8 mouse cellular contexts compared by ENCODE assay signal in genomic region chr5:103854041-103854806, GRCm38 (mm10). TPM values are rescaled to one million over a fixed set of nuclear protein-coding genes. Genes with fewer than 3 reads are reported as not detected.
DNase-seq lines count a peak whose midpoint lies in the region; ATAC-seq and TF ChIP-seq lines count a peak whose summit lies in the region.

No protein-coding gene starts in this region.

- H3K9ac ChIP-seq in intestine, embryonic 15.5 days = no peak overlapping the region
- H3K9ac ChIP-seq in intestine, embryonic 16.5 days (ENCODE audit: low read depth, low read length) = no peak overlapping the region
- H3K9ac ChIP-seq in hindbrain, embryonic 15.5 days = no peak overlapping the region
- 0 out of 2 replicates have a peak overlapping the region, but pooled peaks have one; percentile 18 for H3K9ac ChIP-seq in neural tube, embryonic 13.5 days

- H3K4me1 ChIP-seq in intestine, embryonic 15.5 days (replicated peaks) = no peaks in the 10 kb centered on the region
- H3K4me1 ChIP-seq in intestine, embryonic 16.5 days (ENCODE audit: control insufficient read depth, insufficient read depth, low read length) = no peaks in the 10 kb centered on the region
- H3K4me1 ChIP-seq in cerebellum, adult 2 months (ENCODE audit: control insufficient read depth, insufficient read depth, low read length) = 0 out of 2 replicates have a peak, but pooled peaks cover 5% of the 10 kb centered on the region
- peaks cover 25% of the 10 kb centered on the region for H3K4me1 ChIP-seq in hindbrain, embryonic 15.5 days (replicated peaks)
- H3K4me1 ChIP-seq in neural tube, embryonic 13.5 days (replicated peaks) = peaks cover 27% of the 10 kb centered on the region

- TF ChIP-seq POLR2A in cerebellum, adult 2 months (IDR thresholded peaks at IDR 0.05; ENCODE audit: borderline replicate concordance, insufficient read depth, low read length) = no peak

- H3K27ac ChIP-seq in intestine, embryonic 15.5 days = no peak overlapping the region
- H3K27ac ChIP-seq in intestine, embryonic 16.5 days (ENCODE audit: low read length) = no peak overlapping the region
- H3K27ac ChIP-seq in cerebellum, adult 2 months (ENCODE audit: insufficient read depth, low read length) = no peak overlapping the region
- H3K27ac ChIP-seq in hindbrain, embryonic 15.5 days (replicated peaks) = peak overlapping the region; percentile 75
- H3K27ac ChIP-seq in neural tube, embryonic 13.5 days (replicated peaks) = peak overlapping the region; percentile 86

- DNase-seq in cerebellum, adult 2 months = peak in 1 of 2 experiments; percentile 49
- no peak for DNase-seq in ovary, postnatal 10 days (ENCODE audit: low spot score)
- no peak for DNase-seq in adrenal gland, adult (ENCODE audit: inconsistent age in 2 of 2, low spot score in 1 of 2)

- no peaks in the 10 kb centered on the region for H3K9me3 ChIP-seq in intestine, embryonic 15.5 days
- no peaks in the 10 kb centered on the region for H3K9me3 ChIP-seq in intestine, embryonic 16.5 days (ENCODE audit: control insufficient read depth, low read length)
- no peaks in the 10 kb centered on the region for H3K9me3 ChIP-seq in hindbrain, embryonic 15.5 days
- no peaks in the 10 kb centered on the region for H3K9me3 ChIP-seq in neural tube, embryonic 13.5 days

- WGBS in intestine, embryonic 15.5 days = 71% methylated on average over 17 of the region's 17 CpGs
- 71% methylated on average over 17 of the region's 17 CpGs for WGBS in intestine, embryonic 16.5 days
- WGBS in cerebellum, adult 2 months = 38% methylated on average over 17 of the region's 17 CpGs
- 38% methylated on average over 17 of the region's 17 CpGs for WGBS in hindbrain, embryonic 15.5 days
- WGBS in neural tube, embryonic 13.5 days = 50% methylated on average over 17 of the region's 17 CpGs

- 0 out of 2 replicates have a peak, but pooled peaks have one; percentile 18 for ATAC-seq in intestine, embryonic 15.5 days
- ATAC-seq in intestine, embryonic 16.5 days = no peak
- peak; percentile 73 for ATAC-seq in hindbrain, embryonic 15.5 days (ENCODE audit: low FRiP score, low read depth)
- ATAC-seq in neural tube, embryonic 13.5 days (ENCODE audit: low read depth) = peak; percentile 76
- ATAC-seq in megakaryocyte-erythroid progenitor cell, adult 5-6 weeks (replicated peaks; ENCODE audit: low FRiP score, low TSS enrichment, poor library complexity, severe bottlenecking) = no peak

- H3K4me3 ChIP-seq in intestine, embryonic 15.5 days (replicated peaks) = no peak overlapping the region
- H3K4me3 ChIP-seq in intestine, embryonic 16.5 days (ENCODE audit: low read length) = no peak overlapping the region
- no peak overlapping the region for H3K4me3 ChIP-seq in cerebellum, adult 2 months (replicated peaks; ENCODE audit: insufficient read depth, low read depth, low read length)
- no peak overlapping the region for H3K4me3 ChIP-seq in hindbrain, embryonic 15.5 days
- H3K4me3 ChIP-seq in neural tube, embryonic 13.5 days = no peak overlapping the region

- TF ChIP-seq CTCF in cerebellum, adult 2 months (IDR thresholded peaks at IDR 0.05; ENCODE audit: borderline replicate concordance, insufficient read depth, low read depth, low read length) = 0 out of 2 replicates have a peak, but pooled peaks have one; percentile 2

- no peaks in the 10 kb centered on the region for H3K27me3 ChIP-seq in intestine, embryonic 15.5 days (replicated peaks)
- no peaks in the 10 kb centered on the region for H3K27me3 ChIP-seq in intestine, embryonic 16.5 days (replicated peaks; ENCODE audit: control insufficient read depth, insufficient read depth, low read length)
- H3K27me3 ChIP-seq in cerebellum, adult 2 months (ENCODE audit: control insufficient read depth, insufficient read depth, low read length) = no peaks in the 10 kb centered on the region
- H3K27me3 ChIP-seq in hindbrain, embryonic 15.5 days = no peaks in the 10 kb centered on the region
- no peaks in the 10 kb centered on the region for H3K27me3 ChIP-seq in neural tube, embryonic 13.5 days

- no peak overlapping the region for H3K4me2 ChIP-seq in intestine, embryonic 15.5 days (replicated peaks)
- H3K4me2 ChIP-seq in intestine, embryonic 16.5 days (ENCODE audit: low read depth, low read length) = no peak overlapping the region
- peak overlapping the region; percentile 30 for H3K4me2 ChIP-seq in hindbrain, embryonic 15.5 days
- peak overlapping the region; percentile 23 for H3K4me2 ChIP-seq in neural tube, embryonic 13.5 days

- H3K36me3 ChIP-seq in intestine, embryonic 15.5 days = peaks cover 4% of the 10 kb centered on the region; the same call in 1 of the 2 replicates
- H3K36me3 ChIP-seq in intestine, embryonic 16.5 days (ENCODE audit: control insufficient read depth, insufficient read depth, low read length) = peaks cover 3% of the 10 kb centered on the region; the same call in 1 of the 2 replicates
- peaks cover 5% of the 10 kb centered on the region; the same call in 1 of the 2 replicates for H3K36me3 ChIP-seq in hindbrain, embryonic 15.5 days
- H3K36me3 ChIP-seq in neural tube, embryonic 13.5 days = peaks cover 15% of the 10 kb centered on the region; the same call in 1 of the 2 replicates

RNA-seq across cellular contexts. Expression of gene Klhl8, which starts 56.8 kb away (rescaled TPM):
- 8.2 and 8.5 TPM in 2 replicates for polyA plus RNA-seq in intestine, embryonic 15.5 days (2015; fragmentation: Nextera tagmentation; extraction: Ambion mirVana)
- polyA plus RNA-seq in intestine, embryonic 16.5 days (2015; fragmentation: Nextera tagmentation; extraction: Ambion mirVana) = 6.7 and 7.3 TPM in 2 replicates
- polyA plus RNA-seq in cerebellum, adult 2 months (2012; rRNA removed) = 29.1 and 29.6 TPM in 2 replicates
- 38.0 and 41.3 TPM in 2 replicates for polyA plus RNA-seq in hindbrain, embryonic 15.5 days (2015; fragmentation: Nextera tagmentation; extraction: Ambion mirVana)
- 29.2 and 32.5 TPM in 2 replicates for polyA plus RNA-seq in neural tube, embryonic 13.5 days (2015; fragmentation: Nextera tagmentation; extraction: Ambion mirVana)
- 2.1 and 2.2 TPM in 2 replicates for total RNA-seq in megakaryocyte-erythroid progenitor cell, adult 5-6 weeks (2014; fragmentation: Nextera tagmentation)
- total RNA-seq in megakaryocyte-erythroid progenitor cell, adult 5-6 weeks (2017) = 3.6 and 8.5 TPM in 2 replicates

Comparison
In these comparisons a context has a peak if more than half of its experiments do, and no peak if none do; other contexts are left out.
1. ATAC-seq: peak in intestine, embryonic 15.5 days (single experiment), hindbrain, embryonic 15.5 days (single experiment) and neural tube, embryonic 13.5 days (single experiment); none in intestine, embryonic 16.5 days (single experiment) and megakaryocyte-erythroid progenitor cell, adult 5-6 weeks (single experiment).
2. H3K27ac ChIP-seq: peak in hindbrain, embryonic 15.5 days (single experiment) and neural tube, embryonic 13.5 days (single experiment); none in intestine, embryonic 15.5 days (single experiment), intestine, embryonic 16.5 days (single experiment) and cerebellum, adult 2 months (single experiment).
3. H3K4me2 ChIP-seq: peak in hindbrain, embryonic 15.5 days (single experiment) and neural tube, embryonic 13.5 days (single experiment); none in intestine, embryonic 15.5 days (single experiment) and intestine, embryonic 16.5 days (single experiment).